Mouse (Mus musculus) liver, postnatal 0 days (tissue): ENCODE results near the gene Jakmip3.

Source experiments
- CTCF ChIP-seq: sonication (generic); IDR thresholded peaks from 2 replicates; pipeline ENCODE4 v1.5.1; 2016; ENCODE audit warnings: antibody characterized with exemption, low read depth
- EP300 ChIP-seq: IDR thresholded peaks from 2 replicates; pipeline ENCODE4 v1.6.1; 2016; ENCODE audit warnings: antibody characterized with exemption, low read depth, mild to moderate bottlenecking

GRCm38 (mm10) chr7:139089892-139090874, 149.7 kb downstream of the Jakmip3 start:
- TF ChIP-seq EP300 (no peak), CTCF (no peak)
